Mouse (Mus musculus) embryonic facial prominence, embryonic 14.5 days (tissue): Measurements from ENCODE around the gene Msh5. TPM values are rescaled to one million over a fixed set of nuclear protein-coding genes. Genes with fewer than 3 reads are reported as not detected.

Source experiments
- ATAC-seq: fragments of 200-750 bp; cut with Nextera tagmentation; 2 replicates; pipeline ENCODE4 v1.8.0; 2017; ENCODE audit warnings: low read depth, moderate number of reproducible peaks, moderate TSS enrichment
- DNase-seq: peaks from one replicate; pipeline ENCODE4 v3.0.0-alpha.2; 2015; ENCODE audit warnings: low spot score
- H3K27ac ChIP-seq: fragments of 300-500 bp; sonication (generic); replicated peaks from 2 replicates; pipeline ENCODE4 v1.5.1; 2014; ENCODE audit warnings: low read depth, mild to moderate bottlenecking, low read length, moderate library complexity
- H3K27me3 ChIP-seq: fragments of 300-500 bp; sonication (generic); replicated peaks from 2 replicates; pipeline ENCODE4 v1.6.1; 2014; ENCODE audit warnings: low read length; ENCODE audit not compliant: control insufficient read depth, insufficient read depth
- H3K36me3 ChIP-seq: fragments of 300-500 bp; sonication (generic); 2 replicates; pipeline ENCODE4 v1.6.1; 2014; ENCODE audit warnings: low read length, mixed read lengths; ENCODE audit not compliant: control insufficient read depth, insufficient read depth
- H3K4me1 ChIP-seq: fragments of 300-500 bp; sonication (generic); 2 replicates; pipeline ENCODE4 v1.6.1; 2014; ENCODE audit warnings: antibody characterized with exemption, low read length; ENCODE audit not compliant: control insufficient read depth, insufficient read depth
- H3K4me2 ChIP-seq: fragments of 300-500 bp; sonication (generic); 2 replicates; pipeline ENCODE4 v1.6.1; 2014; ENCODE audit warnings: low read depth, mild to moderate bottlenecking, low read length, moderate library complexity, mixed read lengths
- H3K4me3 ChIP-seq: fragments of 300-500 bp; sonication (generic); 2 replicates; pipeline ENCODE4 v1.5.1; 2014; ENCODE audit warnings: low read depth, mild to moderate bottlenecking, low read length
- H3K9ac ChIP-seq: fragments of 300-500 bp; sonication (generic); 2 replicates; pipeline ENCODE4 v1.6.1; 2014; ENCODE audit warnings: low read depth, mild to moderate bottlenecking, low read length, moderate library complexity, mixed read lengths
- H3K9me3 ChIP-seq: fragments of 300-500 bp; sonication (generic); 2 replicates; pipeline ENCODE4 v1.6.1; 2016; ENCODE audit warnings: low read length; ENCODE audit not compliant: control insufficient read depth
- WGBS: fragments of 180-500 bp; shearing (Covaris S2); extraction: QIAGEN DNeasy Blood & Tissue Kit; methylation state at CpG from one replicate; pipeline ENCODE4 v1.1.7; 2014; 5-methylcytosine and 5-hydroxymethylcytosine counted together
- polyA plus RNA-seq: library from polyadenylated mRNA; unstranded; fragments of >200 nt; fragmentation: Nextera tagmentation; extraction: Ambion mirVana; gene quantifications from 2 replicates; pipeline ENCODE4 v1.2.1, GENCODE M21; 2014

Gene Msh5
- polyA plus RNA-seq, 1 experiment from 2014 or later, result 2.5 TPM

- Histone ChIP-seq H3K4me2 (peak overlapping the region; percentile 86), H3K36me3 (peaks cover 44% of the 10 kb centered on the region), H3K9ac (no peak overlapping the region)
Measured at GRCm38 (mm10) chr17:35061299-35061698, 14.8 kb upstream of the Msh5 start.

GRCm38 (mm10) chr17:35060737-35061297 lies 14.3 kb upstream of the Msh5 start:
- peaks cover 7% of the 10 kb centered on the region for H3K27me3 ChIP-seq
- H3K4me1 ChIP-seq, result peaks cover 6% of the 10 kb centered on the region; the same call in 1 of the 2 replicates
- no peak for ATAC-seq
- peak overlapping the region; percentile 86 for H3K4me2 ChIP-seq
- peaks cover 49% of the 10 kb centered on the region for H3K36me3 ChIP-seq
- peak overlapping the region; percentile 85 for H3K9ac ChIP-seq
- peak overlapping the region; percentile 65 for H3K4me3 ChIP-seq
- no peaks in the 10 kb centered on the region for H3K9me3 ChIP-seq
- no peak overlapping the region for H3K27ac ChIP-seq
- 58% methylated on average over 22 of the region's 22 CpGs for WGBS
- no peak for DNase-seq

More at GRCm38 (mm10) chr17:35061299-35061698, 14.8 kb upstream of the Msh5 start:
- Histone ChIP-seq H3K9me3 (no peaks in the 10 kb centered on the region), H3K27ac (no peak overlapping the region), H3K27me3 (peaks cover 10% of the 10 kb centered on the region), H3K4me1 (peaks cover 6% of the 10 kb centered on the region; the same call in 1 of the 2 replicates), H3K4me3 (no peak overlapping the region)
- WGBS, result 74% methylated on average over 8 of the region's 8 CpGs
- ATAC-seq (no peak), DNase-seq (no peak)

DNA sequence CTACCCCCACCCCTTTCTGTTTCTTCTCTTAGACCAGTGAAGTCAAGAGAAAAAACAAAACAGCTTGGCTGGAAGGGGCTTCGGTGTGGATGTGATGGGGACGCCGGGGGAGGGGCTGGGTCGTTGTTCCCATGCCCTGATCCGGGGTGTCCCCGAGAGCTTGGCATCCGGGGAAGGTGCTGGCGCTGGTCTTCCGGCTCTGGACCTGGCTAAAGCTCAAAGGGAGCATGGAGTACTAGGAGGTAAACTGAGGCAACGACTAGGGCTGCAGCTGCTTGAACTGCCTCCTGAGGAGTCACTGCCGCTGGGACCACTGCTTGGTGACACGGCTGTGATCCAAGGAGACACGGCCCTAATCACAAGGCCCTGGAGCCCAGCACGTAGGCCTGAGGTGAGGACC lies 13.5 kb upstream of the Msh5 start:
- Histone ChIP-seq H3K27ac (peak overlapping the region; percentile 92; the same call in 1 of the 2 replicates), H3K36me3 (peaks cover 57% of the 10 kb centered on the region), H3K9ac (peak overlapping the region; percentile 85), H3K27me3 (peaks cover under 1% of the 10 kb centered on the region; the same call in 1 of the 2 replicates), H3K4me2 (peak overlapping the region; percentile 86), H3K4me1 (peaks cover 6% of the 10 kb centered on the region; the same call in 1 of the 2 replicates), H3K4me3 (peak overlapping the region; percentile 65), H3K9me3 (no peaks in the 10 kb centered on the region)
- DNase-seq (no peak), ATAC-seq (no peak)
- WGBS, result 27% methylated on average over 14 of the region's 14 CpGs

DNA sequence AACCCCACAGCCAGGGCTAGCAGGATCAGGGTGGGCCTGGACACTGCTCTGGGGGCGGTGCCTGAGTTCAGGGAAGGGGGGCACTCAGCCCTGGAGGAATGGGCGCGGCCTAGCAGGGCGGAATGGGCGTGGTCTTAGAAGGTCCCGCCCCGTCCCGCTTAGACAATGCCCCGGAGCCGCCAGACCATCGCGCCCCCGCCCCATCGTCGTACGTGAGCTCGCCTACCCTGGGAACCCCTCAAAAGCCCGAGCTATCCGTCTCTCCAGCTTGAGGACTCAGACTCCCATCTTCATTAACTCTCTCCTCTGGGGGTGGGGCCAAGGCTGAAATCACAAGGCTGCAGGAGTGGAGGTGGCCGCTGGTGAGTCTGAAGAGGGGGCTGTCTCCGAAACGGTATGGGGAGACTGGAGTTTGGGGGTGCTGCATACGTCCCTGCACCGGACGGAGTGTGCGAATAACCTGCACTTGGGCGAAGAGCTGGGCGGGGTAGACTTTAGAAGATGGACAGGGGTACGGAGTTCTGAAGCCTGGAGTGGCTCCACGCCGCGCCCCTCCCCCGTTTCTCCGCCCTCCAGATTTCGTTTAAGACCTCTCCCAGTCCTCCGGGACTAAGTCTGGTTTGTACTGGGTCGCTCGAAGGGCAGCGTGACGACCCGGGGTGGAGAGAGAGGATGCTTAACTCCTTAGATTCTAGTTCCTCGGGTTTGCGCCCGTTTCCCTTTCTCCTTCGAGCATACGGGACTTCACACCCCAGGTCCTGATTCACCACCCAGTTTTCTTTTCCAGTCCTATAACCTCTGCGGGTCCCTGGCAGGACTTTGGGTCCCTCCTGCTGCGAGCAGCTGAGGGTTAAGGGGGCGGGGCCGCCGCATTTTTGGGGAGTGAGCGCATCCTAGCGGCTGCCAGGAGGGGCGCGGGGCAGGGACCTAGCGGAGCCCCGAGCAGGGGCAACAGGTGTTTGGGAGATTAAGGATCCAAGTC lies 12.7 kb upstream of the Msh5 start, which contains the start of gene Ddah2:
TSS of gene Ddah2 (plus strand) at position 125 of the 982 bp plus-strand sequence.
- Histone ChIP-seq H3K27ac (peak within 1 kb of the TSS; percentile 92), H3K4me1 (no peaks in the 10 kb centered on the region; the same call in 1 of the 2 replicates), H3K9me3 (no peaks in the 10 kb centered on the region), H3K36me3 (peaks cover 63% of the 10 kb centered on the region), H3K4me3 (peak within 1 kb of the TSS; percentile 65), H3K9ac (peak within 1 kb of the TSS; percentile 85), H3K27me3 (no peaks in the 10 kb centered on the region), H3K4me2 (peak within 1 kb of the TSS; percentile 86)
- ATAC-seq (peak; percentile 90), DNase-seq (peak; percentile 98)
- WGBS, result under 1% methylated on average over 55 of the region's 57 CpGs

GRCm38 (mm10) chr17:35058316-35058715 lies 11.8 kb upstream of the Msh5 start:
- Histone ChIP-seq H3K36me3 (peaks cover 72% of the 10 kb centered on the region), H3K9ac (peak overlapping the region; percentile 85; the same call in 1 of the 2 replicates), H3K4me3 (peak overlapping the region; percentile 65; the same call in 1 of the 2 replicates), H3K27me3 (no peaks in the 10 kb centered on the region), H3K4me2 (peak overlapping the region; percentile 86), H3K9me3 (no peaks in the 10 kb centered on the region), H3K27ac (peak overlapping the region; percentile 92), H3K4me1 (no peaks in the 10 kb centered on the region; the same call in 1 of the 2 replicates)
- 58% methylated on average over 9 of the region's 9 CpGs for WGBS
- DNase-seq (no peak), ATAC-seq (no peak)

GRCm38 (mm10) chr17:35057090-35057489 lies 10.5 kb upstream of the Msh5 start:
- ATAC-seq (no peak), DNase-seq (no peak)
- peaks cover 3% of the 10 kb centered on the region for H3K4me1 ChIP-seq
- peaks cover 74% of the 10 kb centered on the region for H3K36me3 ChIP-seq
- H3K27me3 ChIP-seq, result no peaks in the 10 kb centered on the region
- 79% methylated on average over 3 of the region's 3 CpGs for WGBS
- H3K4me2 ChIP-seq, result no peak overlapping the region
- no peak overlapping the region for H3K9ac ChIP-seq
- no peak overlapping the region for H3K4me3 ChIP-seq
- no peaks in the 10 kb centered on the region for H3K9me3 ChIP-seq
- no peak overlapping the region for H3K27ac ChIP-seq

- H3K27ac ChIP-seq, result no peak overlapping the region
- DNase-seq (no peak), ATAC-seq (no peak)
- no peaks in the 10 kb centered on the region for H3K27me3 ChIP-seq
- H3K9ac ChIP-seq, result no peak overlapping the region
- H3K4me2 ChIP-seq, result no peak overlapping the region
- WGBS, result 87% methylated on average over 7 of the region's 7 CpGs
- no peak overlapping the region for H3K4me3 ChIP-seq
- peaks cover 64% of the 10 kb centered on the region for H3K36me3 ChIP-seq
- no peaks in the 10 kb centered on the region for H3K9me3 ChIP-seq
- H3K4me1 ChIP-seq, result peaks cover 8% of the 10 kb centered on the region
Measured at GRCm38 (mm10) chr17:35055691-35056495, 9.3 kb upstream of the Msh5 start.

- peak overlapping the region; percentile 61 for H3K4me3 ChIP-seq
- ATAC-seq (no peak), DNase-seq (no peak)
Measured at GRCm38 (mm10) chr17:35052271-35052798, 5.8 kb upstream of the Msh5 start.

More at GRCm38 (mm10) chr17:35052271-35052798, 5.8 kb upstream of the Msh5 start:
- Histone ChIP-seq H3K9me3 (no peaks in the 10 kb centered on the region), H3K9ac (peak overlapping the region; percentile 84), H3K36me3 (peaks cover 47% of the 10 kb centered on the region), H3K4me1 (peaks cover 30% of the 10 kb centered on the region), H3K27me3 (no peaks in the 10 kb centered on the region), H3K27ac (peak overlapping the region; percentile 96), H3K4me2 (peak overlapping the region; percentile 83)
- 68% methylated on average over 12 of the region's 12 CpGs for WGBS
